Mouse (Mus musculus) forebrain, embryonic 11.5 days (tissue): ENCODE results near the gene Oaz1. TPM values are rescaled to one million over a fixed set of nuclear protein-coding genes. Genes with fewer than 3 reads are reported as not detected.
"Not testable (repeated sequence)": the region's sequence is repeated elsewhere in the genome, so short reads cannot be mapped to it uniquely, and the experiment has no call there.

ENCODE experiments used
- ATAC-seq: fragments of 200-750 bp; cut with Nextera tagmentation; replicated peaks from 2 replicates; pipeline ENCODE4 v1.8.0; 2017; ENCODE audit warnings: moderate TSS enrichment; ENCODE audit not compliant: low FRiP score
- DNase-seq: peaks from one replicate; pipeline ENCODE4 v3.0.0-alpha.2; 2017; ENCODE audit warnings: low spot score
- H3K27ac ChIP-seq: fragments of 300-500 bp; sonication (generic); 2 replicates; pipeline ENCODE4 v1.5.1; 2014; ENCODE audit warnings: low read depth, low read length
- H3K27me3 ChIP-seq: fragments of 300-500 bp; sonication (generic); 2 replicates; pipeline ENCODE4 v1.6.1; 2014; ENCODE audit warnings: mild to moderate bottlenecking, low read length, mixed read lengths; ENCODE audit not compliant: control insufficient read depth, insufficient read depth
- H3K36me3 ChIP-seq: fragments of 300-500 bp; sonication (generic); 2 replicates; pipeline ENCODE4 v1.6.1; 2014; ENCODE audit warnings: mild to moderate bottlenecking, low read length, moderate library complexity, mixed read lengths; ENCODE audit not compliant: control insufficient read depth, insufficient read depth
- H3K4me1 ChIP-seq: fragments of 300-500 bp; sonication (generic); replicated peaks from 2 replicates; pipeline ENCODE4 v1.6.1; 2014; ENCODE audit warnings: low read length, mixed read lengths; ENCODE audit not compliant: control insufficient read depth, insufficient read depth
- H3K4me2 ChIP-seq: fragments of 300-500 bp; sonication (generic); 2 replicates; pipeline ENCODE4 v1.6.1; 2014; ENCODE audit warnings: low read depth, mild to moderate bottlenecking, low read length, moderate library complexity, mixed read lengths; ENCODE audit not compliant: severe bottlenecking
- H3K4me3 ChIP-seq: fragments of 300-500 bp; sonication (generic); 2 replicates; pipeline ENCODE4 v1.5.1; 2014; ENCODE audit warnings: low read depth, low read length
- H3K9ac ChIP-seq: fragments of 300-500 bp; sonication (generic); 2 replicates; pipeline ENCODE4 v1.6.1; 2014; ENCODE audit warnings: low read length
- H3K9me3 ChIP-seq: fragments of 300-500 bp; sonication (generic); 2 replicates; pipeline ENCODE4 v1.6.1; 2016; ENCODE audit warnings: low read length, mixed read lengths; ENCODE audit not compliant: control insufficient read depth
- WGBS: fragments of 180-500 bp; shearing (Covaris S2); extraction: QIAGEN DNeasy Blood & Tissue Kit; methylation state at CpG from one replicate; pipeline ENCODE4 v1.1.7; 2014; 5-methylcytosine and 5-hydroxymethylcytosine counted together
- polyA plus RNA-seq: library from polyadenylated mRNA; unstranded; fragments of >200 nt; fragmentation: Nextera tagmentation; extraction: Ambion mirVana; gene quantifications from 2 replicates; pipeline ENCODE4 v1.2.1, GENCODE M21; 2014

Gene Oaz1
- polyA plus RNA-seq, 1 experiment from 2014 or later: 1,775 TPM

- H3K4me3 ChIP-seq: no peak overlapping the region
- H3K36me3 ChIP-seq: no peaks in the 10 kb centered on the region
- H3K27me3 ChIP-seq: peaks cover 7% of the 10 kb centered on the region
- H3K9me3 ChIP-seq: no peaks in the 10 kb centered on the region
- no peaks in the 10 kb centered on the region; the same call in 1 of the 2 replicates for H3K4me1 ChIP-seq
- no peak for ATAC-seq
- H3K4me2 ChIP-seq: no peak overlapping the region
- no peak overlapping the region for H3K27ac ChIP-seq
- no peak for DNase-seq
- no peak overlapping the region for H3K9ac ChIP-seq
- WGBS: 67% methylated on average over 7 of the region's 7 CpGs
These were observed 11.7 kb upstream of the Oaz1 start for GRCm38 (mm10) chr10:80814800-80815199.

GRCm38 (mm10) chr10:80816303-80816702 lies 10.2 kb upstream of the Oaz1 start:
- not testable (repeated sequence) for H3K36me3 ChIP-seq, H3K27ac ChIP-seq, H3K4me2 ChIP-seq, DNase-seq, H3K27me3 ChIP-seq, H3K9ac ChIP-seq, H3K9me3 ChIP-seq, ATAC-seq, H3K4me3 ChIP-seq, H3K4me1 ChIP-seq
- WGBS: 81% methylated on average over 3 of the region's 3 CpGs

- ATAC-seq (no peak), DNase-seq (no peak)
- 70% methylated on average over 2 of the region's 2 CpGs for WGBS
- Histone ChIP-seq H3K9me3 (no peaks in the 10 kb centered on the region), H3K9ac (no peak overlapping the region), H3K4me1 (no peaks in the 10 kb centered on the region), H3K27ac (no peak overlapping the region), H3K4me3 (no peak overlapping the region), H3K4me2 (no peak overlapping the region), H3K36me3 (no peaks in the 10 kb centered on the region), H3K27me3 (no peaks in the 10 kb centered on the region)
These were observed 9.3 kb upstream of the Oaz1 start for GRCm38 (mm10) chr10:80817164-80817563.

- 83% methylated on average over 7 of the region's 7 CpGs for WGBS
- H3K27me3 ChIP-seq, H3K36me3 ChIP-seq, H3K4me2 ChIP-seq, DNase-seq, H3K4me1 ChIP-seq, H3K9me3 ChIP-seq, H3K27ac ChIP-seq, H3K4me3 ChIP-seq, H3K9ac ChIP-seq, ATAC-seq: not testable (repeated sequence)
These were observed 8.5 kb upstream of the Oaz1 start for GRCm38 (mm10) chr10:80817955-80818354.

- DNase-seq (no peak), ATAC-seq (no peak)
- H3K9me3 ChIP-seq: no peaks in the 10 kb centered on the region
- WGBS: 64% methylated on average over 6 of the region's 6 CpGs
- no peak overlapping the region for H3K27ac ChIP-seq
- no peaks in the 10 kb centered on the region for H3K36me3 ChIP-seq
- H3K27me3 ChIP-seq: no peaks in the 10 kb centered on the region
- H3K4me1 ChIP-seq: no peaks in the 10 kb centered on the region
- no peak overlapping the region for H3K4me3 ChIP-seq
- no peak overlapping the region for H3K4me2 ChIP-seq
- no peak overlapping the region for H3K9ac ChIP-seq
These were observed 7.7 kb upstream of the Oaz1 start for GRCm38 (mm10) chr10:80818599-80819281.

GRCm38 (mm10) chr10:80819406-80819805 lies 7.0 kb upstream of the Oaz1 start:
- no peak overlapping the region for H3K27ac ChIP-seq
- 66% methylated on average over 3 of the region's 3 CpGs for WGBS
- H3K27me3 ChIP-seq: no peaks in the 10 kb centered on the region
- H3K9me3 ChIP-seq: no peaks in the 10 kb centered on the region
- no peak overlapping the region for H3K9ac ChIP-seq
- no peak overlapping the region for H3K4me3 ChIP-seq
- H3K4me1 ChIP-seq: no peaks in the 10 kb centered on the region
- H3K4me2 ChIP-seq: no peak overlapping the region
- H3K36me3 ChIP-seq: no peaks in the 10 kb centered on the region
- no peak for ATAC-seq
- DNase-seq: no peak

GRCm38 (mm10) chr10:80821991-80822390 lies 4.5 kb upstream of the Oaz1 start:
- Histone ChIP-seq H3K27me3 (no peaks in the 10 kb centered on the region), H3K4me1 (no peaks in the 10 kb centered on the region), H3K36me3 (no peaks in the 10 kb centered on the region), H3K4me2 (no peak overlapping the region), H3K4me3 (no peak overlapping the region), H3K9ac (no peak overlapping the region), H3K27ac (no peak overlapping the region), H3K9me3 (no peaks in the 10 kb centered on the region)
- DNase-seq (no peak), ATAC-seq (no peak)
- 31% methylated on average over 2 of the region's 2 CpGs for WGBS

GRCm38 (mm10) chr10:80822528-80822927 lies 3.9 kb upstream of the Oaz1 start:
- ATAC-seq (no peak), DNase-seq (no peak)
- Histone ChIP-seq H3K27ac (no peak overlapping the region), H3K27me3 (no peaks in the 10 kb centered on the region), H3K4me3 (no peak overlapping the region), H3K4me1 (peaks cover 2% of the 10 kb centered on the region; the same call in 1 of the 2 replicates), H3K9ac (no peak overlapping the region), H3K4me2 (no peak overlapping the region), H3K9me3 (no peaks in the 10 kb centered on the region), H3K36me3 (no peaks in the 10 kb centered on the region)
- WGBS: 91% methylated on average over 5 of the region's 5 CpGs

GRCm38 (mm10) chr10:80823316-80823715 lies 3.1 kb upstream of the Oaz1 start:
- Histone ChIP-seq H3K9me3 (no peaks in the 10 kb centered on the region), H3K4me1 (peaks cover 7% of the 10 kb centered on the region), H3K9ac (no peak overlapping the region), H3K4me2 (no peak overlapping the region), H3K36me3 (no peaks in the 10 kb centered on the region), H3K4me3 (no peak overlapping the region), H3K27ac (no peak overlapping the region), H3K27me3 (no peaks in the 10 kb centered on the region)
- ATAC-seq (no peak), DNase-seq (no peak)
- WGBS: 94% methylated on average over 1 of the region's 1 CpGs
